Mouse (Mus musculus) spleen, postnatal 14 days (tissue): ENCODE measurements around the gene Cyp2c68.
"Not testable (repeated sequence)": the region's sequence is repeated elsewhere in the genome, so short reads cannot be mapped to it uniquely, and the experiment has no call there.

Experiments
- DNase-seq, 2 experiments: peaks; one replicate each; pipeline ENCODE4 v3.0.0; 2021 to 2022; ENCODE audit warnings: low spot score in 2 of 2

Cyp2c68 gene

DNA sequence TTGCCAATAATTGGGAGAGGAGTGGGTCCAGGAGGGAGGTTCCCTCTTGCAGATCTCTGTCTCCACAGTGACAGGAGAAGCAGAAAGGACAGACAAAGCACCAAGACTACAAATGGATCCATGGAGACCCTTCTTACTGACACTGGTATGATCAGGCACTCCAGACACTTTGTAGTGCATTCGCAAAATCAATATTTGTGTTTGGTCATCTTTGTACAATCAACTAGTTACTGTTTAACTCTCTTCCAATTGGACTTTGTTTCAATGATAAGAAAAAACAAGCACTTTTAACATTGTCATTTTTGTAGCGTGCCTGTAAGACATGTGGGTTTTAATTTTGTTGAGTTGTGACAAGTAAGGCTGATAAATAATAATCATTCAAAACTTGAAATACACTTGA lies at the start of gene Cyp2c68:
Gene Cyp2c68, minus strand, starts transcription at position 135 of the 400 bp plus-strand sequence.
- no peak for DNase-seq

DNA sequence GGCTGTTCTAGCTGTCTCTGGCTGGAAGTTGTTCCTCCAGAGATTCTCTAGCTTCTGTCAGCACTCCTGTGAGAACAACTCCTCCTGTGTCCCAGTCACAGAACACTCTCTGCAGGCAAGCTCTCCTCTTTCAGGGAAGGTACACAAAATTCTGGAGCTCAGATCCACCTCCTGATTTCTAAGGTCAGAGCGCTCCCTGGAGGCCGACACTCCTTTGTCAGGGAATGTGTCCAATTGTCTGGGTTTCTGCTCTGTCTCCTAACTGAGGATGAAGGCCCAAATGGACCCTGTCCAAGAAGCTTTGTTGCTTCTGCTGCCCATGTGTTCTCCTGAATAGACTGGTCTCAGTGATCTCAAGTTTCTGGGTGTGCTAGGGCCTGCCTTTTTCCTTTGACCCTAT lies 44.6 kb upstream of the Cyp2c68 start:
- not testable (repeated sequence) for DNase-seq

DNA sequence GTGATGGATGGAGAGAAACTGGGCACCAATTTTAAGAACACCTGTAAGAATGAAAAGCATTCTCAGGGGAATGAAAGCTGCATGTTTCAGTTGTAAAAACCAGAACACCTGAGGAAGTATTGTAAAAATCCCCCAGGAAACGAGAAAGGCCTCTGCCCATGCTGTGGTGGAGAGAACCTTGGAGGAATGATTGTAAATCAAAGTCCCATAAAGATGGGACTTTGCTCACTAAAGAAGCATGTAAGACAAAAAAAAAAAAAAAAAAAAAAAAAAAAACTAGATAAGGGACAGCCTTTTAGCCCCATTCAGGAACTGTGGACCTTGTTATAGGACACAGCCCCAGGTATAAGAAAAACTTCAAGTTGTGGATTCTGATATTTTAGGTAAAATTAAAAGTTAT lies 4.5 kb upstream of the Cyp2c68 start:
- no peak for DNase-seq

DNA sequence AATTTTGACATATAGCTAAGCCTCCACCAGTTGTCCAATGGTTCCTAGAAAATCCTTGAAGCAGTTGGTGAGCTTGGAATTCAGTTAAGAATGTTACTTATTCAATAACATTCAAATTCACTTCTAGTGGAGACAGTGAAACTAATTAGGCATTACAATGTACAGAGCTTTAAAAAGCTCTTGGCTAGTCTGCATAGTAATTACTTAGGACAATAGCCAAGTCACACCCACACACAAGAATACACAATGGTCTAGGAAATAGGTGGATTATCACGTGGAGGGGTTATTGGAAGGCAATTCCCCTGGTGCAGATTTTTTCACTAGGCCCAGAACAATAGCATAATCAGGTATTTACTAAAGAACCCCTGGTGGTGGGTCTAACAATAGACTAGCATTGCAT lies 3.5 kb upstream of the Cyp2c68 start:
- not testable (repeated sequence) for DNase-seq

DNA sequence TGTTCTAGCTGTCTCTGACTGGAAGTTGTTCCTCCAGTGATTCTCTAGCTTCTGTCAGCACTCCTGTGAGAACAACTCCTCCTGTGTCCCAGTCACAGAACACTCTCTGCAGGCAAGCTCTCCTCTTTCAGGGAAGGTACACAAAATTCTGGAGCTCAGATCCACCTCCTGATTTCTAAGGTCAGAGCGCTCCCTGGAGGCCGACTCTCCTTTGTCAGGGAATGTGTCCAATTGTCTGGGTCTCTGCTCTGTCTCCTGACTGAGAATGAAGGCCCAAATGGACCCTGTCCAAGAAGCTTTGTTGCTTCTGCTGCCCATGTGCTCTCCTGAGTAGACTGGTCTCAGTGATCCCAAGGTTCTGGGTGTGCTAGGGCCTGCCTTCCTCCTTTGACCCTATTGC lies 29.7 kb downstream of the Cyp2c68 start:
- not testable (repeated sequence) for DNase-seq

DNA sequence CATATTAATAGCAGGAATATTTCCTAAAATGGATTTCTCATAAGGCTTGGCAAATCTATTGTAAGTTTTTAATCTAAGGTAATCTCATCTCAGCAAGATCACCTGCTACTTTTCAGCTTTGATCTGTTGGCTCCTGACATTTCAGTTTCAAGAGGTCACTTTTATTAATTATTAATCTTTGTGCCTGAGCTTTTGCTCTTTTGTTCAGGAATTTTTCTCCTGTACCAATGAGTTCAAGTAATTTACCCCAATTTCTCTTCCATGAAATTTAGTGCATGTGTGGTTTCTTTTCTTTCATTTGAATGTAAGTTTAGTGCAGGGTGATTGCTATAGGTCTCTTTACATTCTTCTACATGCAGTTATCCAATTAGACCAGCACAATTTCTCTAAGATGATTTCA lies 75.2 kb downstream of the Cyp2c68 start:
- not testable (repeated sequence) for DNase-seq

DNA sequence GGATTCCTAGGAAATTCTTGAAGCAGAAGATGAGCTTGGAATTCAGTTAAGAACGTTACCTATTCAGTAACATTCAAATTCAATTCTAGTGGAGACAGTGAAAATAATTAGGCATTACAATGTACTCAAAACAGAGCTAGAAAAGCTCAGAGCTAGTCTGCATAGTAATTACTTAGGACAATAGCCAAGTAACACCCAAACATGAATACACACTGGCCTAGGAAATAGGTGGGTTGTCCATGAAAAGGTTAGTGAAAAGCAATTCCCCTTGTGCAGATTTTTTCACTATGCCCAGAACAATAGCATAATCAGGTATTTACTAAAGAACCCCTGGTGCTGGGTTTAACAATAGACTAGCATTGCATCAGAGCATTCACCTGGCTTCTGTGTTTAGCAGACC lies 88.5 kb downstream of the Cyp2c68 start:
- DNase-seq: no peak

DNA sequence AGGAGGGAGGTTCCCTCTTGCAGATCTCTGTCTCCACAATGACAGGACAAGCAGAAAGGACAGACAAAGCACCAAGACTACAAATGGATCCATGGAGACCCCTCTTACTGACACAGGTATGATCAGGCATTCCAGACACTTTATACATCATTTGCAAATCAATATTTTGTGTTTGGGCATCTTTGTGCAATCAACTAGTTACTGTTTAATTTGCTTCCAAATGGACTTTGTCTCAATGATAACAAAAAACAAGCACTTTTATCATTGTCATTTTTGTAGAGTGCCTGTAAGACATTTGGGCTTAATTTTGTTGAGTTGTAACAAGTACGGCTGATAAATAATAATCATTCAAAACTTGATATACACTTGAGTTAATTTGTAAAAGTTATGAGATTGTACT lies 91.9 kb downstream of the Cyp2c68 start, which contains the start of gene Cyp2c67:
Gene Cyp2c67, minus strand, starts transcription at position 114 of the 400 bp plus-strand sequence.
- no peak for DNase-seq

DNA sequence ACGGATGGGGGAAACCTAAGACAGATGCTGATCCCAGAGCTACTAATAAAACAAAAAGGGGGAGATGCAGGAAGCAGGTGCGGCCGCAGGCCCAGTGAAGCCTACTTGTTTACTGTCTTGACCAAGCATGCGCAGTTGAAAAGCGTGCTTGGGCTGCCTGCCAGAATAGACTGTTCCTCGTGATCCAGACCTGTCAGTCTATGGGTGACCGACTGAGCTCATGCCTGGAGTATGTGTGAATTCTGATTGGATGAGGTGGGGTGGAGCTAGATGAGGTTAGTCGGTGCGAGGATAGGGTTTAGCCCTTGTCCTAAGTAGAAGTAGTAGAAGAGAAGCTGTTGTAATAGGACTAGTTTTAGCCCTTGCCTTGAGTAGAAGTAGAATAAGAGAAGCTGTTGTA lies 93.3 kb downstream of the Cyp2c68 start:
- DNase-seq: no peak

DNA sequence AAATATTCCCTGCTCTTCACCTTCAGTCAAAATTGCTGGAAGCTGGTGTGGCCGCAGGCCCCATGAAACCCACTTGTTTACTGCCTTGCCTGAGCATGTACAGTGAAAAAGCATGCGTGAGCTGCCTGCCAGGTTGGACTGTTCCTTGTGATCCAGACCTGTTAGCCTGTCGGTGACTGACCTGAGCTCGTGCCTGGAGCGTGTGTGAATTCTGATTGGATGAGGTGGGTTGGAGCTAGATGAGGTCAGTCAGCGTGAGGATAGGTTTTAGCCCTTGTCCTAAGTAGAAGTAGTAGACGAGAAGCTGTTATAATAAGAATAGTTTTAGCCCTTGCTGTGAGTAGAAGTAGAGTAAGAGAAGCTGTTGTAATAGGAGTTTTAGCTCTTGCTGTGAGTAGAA lies 96.3 kb downstream of the Cyp2c68 start:
- DNase-seq: not testable (repeated sequence)
